Mouse (Mus musculus): ENCODE measurements around the gene Btbd11. TPM values are rescaled to one million over a fixed set of nuclear protein-coding genes. Genes with fewer than 3 reads are reported as not detected.

Gene Btbd11
- polyA plus RNA-seq, 1 experiment from 2014 or later, result 19.4 TPM

GRCm38 (mm10) chr10:85538051-85538753 lies 151.6 kb downstream of the Btbd11 start:
- H3K36me3 ChIP-seq (ENCODE audit: control insufficient read depth, insufficient read depth, low read length), result no peaks in the 10 kb centered on the region
- H3K27ac ChIP-seq (replicated peaks; ENCODE audit: low read depth, low read length), result no peak overlapping the region
- peaks cover 8% of the 10 kb centered on the region; the same call in 1 of the 2 replicates for H3K4me1 ChIP-seq (ENCODE audit: control insufficient read depth, insufficient read depth, low read length)
- H3K9me3 ChIP-seq (ENCODE audit: control insufficient read depth, low read length), result no peaks in the 10 kb centered on the region
- DNase-seq (no peak), ATAC-seq (ENCODE audit: low FRiP score, low TSS enrichment) (no peak)
- H3K9ac ChIP-seq (replicated peaks; ENCODE audit: low read length), result no peak overlapping the region
- 95% methylated on average over 11 of the region's 11 CpGs for WGBS
- no peaks in the 10 kb centered on the region for H3K27me3 ChIP-seq (ENCODE audit: control insufficient read depth, insufficient read depth, low read length)
- no peak overlapping the region for H3K4me2 ChIP-seq (ENCODE audit: low read length)
- no peak overlapping the region for H3K4me3 ChIP-seq (replicated peaks; ENCODE audit: low read depth, low read length)

DNA sequence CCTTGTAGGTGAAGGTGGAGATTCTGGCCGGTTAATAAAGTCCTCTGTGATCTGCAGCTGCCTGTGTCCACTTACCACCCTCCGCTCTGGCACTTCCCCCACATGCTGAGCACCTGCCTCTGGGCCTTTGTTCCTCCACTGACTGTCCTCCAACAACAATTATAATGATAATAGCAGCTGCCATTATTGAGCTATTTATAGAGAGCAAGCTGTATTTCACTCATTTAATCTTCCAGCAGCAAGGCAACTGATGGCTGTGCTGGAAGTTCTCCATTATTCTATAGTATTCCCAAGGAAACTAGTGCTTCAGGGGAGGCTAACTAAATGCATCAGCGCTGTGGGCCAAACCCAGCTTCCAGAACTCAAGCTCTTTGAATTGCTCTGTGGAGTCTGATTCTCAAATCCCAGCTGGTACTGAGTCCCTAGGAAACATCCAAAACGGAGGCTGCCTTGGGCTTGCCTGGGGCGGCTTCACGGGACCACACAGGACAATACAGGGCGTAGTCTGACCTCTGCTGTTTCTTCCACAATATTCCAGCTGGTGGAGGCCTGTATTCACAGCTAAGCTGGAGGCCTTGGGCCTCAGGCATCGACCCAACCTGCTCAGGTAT lies 153.0 kb downstream of the Btbd11 start:
- H3K4me2 ChIP-seq (ENCODE audit: low read length), result no peak overlapping the region
- no peaks in the 10 kb centered on the region for H3K27me3 ChIP-seq (ENCODE audit: control insufficient read depth, insufficient read depth, low read length)
- no peaks in the 10 kb centered on the region for H3K9me3 ChIP-seq (ENCODE audit: control insufficient read depth, low read length)
- H3K9ac ChIP-seq (replicated peaks; ENCODE audit: low read length), result no peak overlapping the region; the same call in 1 of the 2 replicates
- no peak overlapping the region for H3K4me3 ChIP-seq (replicated peaks; ENCODE audit: low read depth, low read length)
- peaks cover 8% of the 10 kb centered on the region; the same call in 1 of the 2 replicates for H3K4me1 ChIP-seq (ENCODE audit: control insufficient read depth, insufficient read depth, low read length)
- no peaks in the 10 kb centered on the region for H3K36me3 ChIP-seq (ENCODE audit: control insufficient read depth, insufficient read depth, low read length)
- 5% methylated on average over 8 of the region's 8 CpGs for WGBS
- DNase-seq, result peak; percentile 70
- ATAC-seq (ENCODE audit: low FRiP score, low TSS enrichment), result peak; percentile 36; the same call in 1 of the 2 replicates
- peak overlapping the region; percentile 54 for H3K27ac ChIP-seq (replicated peaks; ENCODE audit: low read depth, low read length)

- H3K9me3 ChIP-seq (ENCODE audit: control insufficient read depth, low read length), result no peaks in the 10 kb centered on the region
- H3K4me1 ChIP-seq (ENCODE audit: control insufficient read depth, insufficient read depth, low read length), result peaks cover 8% of the 10 kb centered on the region; the same call in 1 of the 2 replicates
- DNase-seq (no peak), ATAC-seq (ENCODE audit: low FRiP score, low TSS enrichment) (no peak)
- no peak overlapping the region for H3K4me3 ChIP-seq (replicated peaks; ENCODE audit: low read depth, low read length)
- WGBS, result 92% methylated on average over 13 of the region's 13 CpGs
- no peaks in the 10 kb centered on the region for H3K27me3 ChIP-seq (ENCODE audit: control insufficient read depth, insufficient read depth, low read length)
- no peaks in the 10 kb centered on the region for H3K36me3 ChIP-seq (ENCODE audit: control insufficient read depth, insufficient read depth, low read length)
- peak overlapping the region; percentile 54; the same call in 1 of the 2 replicates for H3K27ac ChIP-seq (replicated peaks; ENCODE audit: low read depth, low read length)
- H3K4me2 ChIP-seq (ENCODE audit: low read length), result no peak overlapping the region
- no peak overlapping the region for H3K9ac ChIP-seq (replicated peaks; ENCODE audit: low read length)
Measured at GRCm38 (mm10) chr10:85540311-85541093, 153.9 kb downstream of the Btbd11 start.

GRCm38 (mm10) chr10:85541481-85541880 lies 154.9 kb downstream of the Btbd11 start:
- Histone ChIP-seq H3K9ac (replicated peaks; ENCODE audit: low read length) (no peak overlapping the region), H3K4me1 (ENCODE audit: control insufficient read depth, insufficient read depth, low read length) (peaks cover 8% of the 10 kb centered on the region; the same call in 1 of the 2 replicates), H3K27me3 (ENCODE audit: control insufficient read depth, insufficient read depth, low read length) (no peaks in the 10 kb centered on the region), H3K4me2 (ENCODE audit: low read length) (no peak overlapping the region), H3K36me3 (ENCODE audit: control insufficient read depth, insufficient read depth, low read length) (no peaks in the 10 kb centered on the region), H3K4me3 (replicated peaks; ENCODE audit: low read depth, low read length) (no peak overlapping the region), H3K9me3 (ENCODE audit: control insufficient read depth, low read length) (no peaks in the 10 kb centered on the region), H3K27ac (replicated peaks; ENCODE audit: low read depth, low read length) (no peak overlapping the region)
- ATAC-seq (ENCODE audit: low FRiP score, low TSS enrichment), result no peak
- DNase-seq, result no peak
- 89% methylated on average over 3 of the region's 3 CpGs for WGBS

DNA sequence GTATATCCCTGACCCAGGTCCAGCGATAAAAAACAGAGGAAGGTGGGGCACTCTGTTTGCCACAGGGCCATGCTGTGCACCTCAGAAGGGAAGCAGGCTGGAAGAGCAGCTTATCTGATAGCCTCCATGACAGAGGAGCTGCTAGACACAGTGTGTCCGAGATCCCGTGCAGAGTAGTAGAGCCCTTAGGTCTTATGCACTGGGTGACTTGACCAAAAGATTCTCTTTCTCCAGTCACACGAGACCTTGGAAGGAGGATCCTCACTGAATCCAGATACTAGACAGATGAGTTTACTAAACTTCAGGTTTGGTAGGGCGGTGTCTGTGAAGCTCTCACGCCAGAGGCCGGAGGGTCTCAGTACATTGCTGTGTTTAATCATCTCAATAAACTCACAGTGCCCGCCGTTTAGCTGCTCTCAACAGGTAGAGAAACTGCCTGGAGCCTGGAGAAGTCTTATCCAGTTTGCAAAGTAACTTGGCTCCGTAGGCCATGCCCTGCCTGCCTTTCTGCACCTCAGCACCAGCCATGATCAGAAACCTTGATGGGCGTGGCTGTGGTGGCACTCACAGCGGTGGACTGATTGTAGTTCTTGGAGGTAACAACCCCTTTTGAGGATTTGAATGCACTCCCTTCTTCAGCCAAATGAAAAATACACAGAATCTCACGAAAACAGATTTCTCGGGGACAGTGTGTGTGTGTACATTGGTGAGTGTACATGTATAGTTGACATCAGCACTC lies 155.4 kb downstream of the Btbd11 start:
- no peak overlapping the region for H3K9ac ChIP-seq (replicated peaks; ENCODE audit: low read length)
- no peaks in the 10 kb centered on the region for H3K27me3 ChIP-seq (ENCODE audit: control insufficient read depth, insufficient read depth, low read length)
- ATAC-seq (ENCODE audit: low FRiP score, low TSS enrichment), result no peak
- no peaks in the 10 kb centered on the region for H3K9me3 ChIP-seq (ENCODE audit: control insufficient read depth, low read length)
- H3K4me2 ChIP-seq (ENCODE audit: low read length), result no peak overlapping the region
- WGBS, result 96% methylated on average over 14 of the region's 14 CpGs
- H3K27ac ChIP-seq (replicated peaks; ENCODE audit: low read depth, low read length), result no peak overlapping the region
- no peak overlapping the region for H3K4me3 ChIP-seq (replicated peaks; ENCODE audit: low read depth, low read length)
- H3K36me3 ChIP-seq (ENCODE audit: control insufficient read depth, insufficient read depth, low read length), result no peaks in the 10 kb centered on the region
- peaks cover 8% of the 10 kb centered on the region; the same call in 1 of the 2 replicates for H3K4me1 ChIP-seq (ENCODE audit: control insufficient read depth, insufficient read depth, low read length)
- no peak for DNase-seq

DNA sequence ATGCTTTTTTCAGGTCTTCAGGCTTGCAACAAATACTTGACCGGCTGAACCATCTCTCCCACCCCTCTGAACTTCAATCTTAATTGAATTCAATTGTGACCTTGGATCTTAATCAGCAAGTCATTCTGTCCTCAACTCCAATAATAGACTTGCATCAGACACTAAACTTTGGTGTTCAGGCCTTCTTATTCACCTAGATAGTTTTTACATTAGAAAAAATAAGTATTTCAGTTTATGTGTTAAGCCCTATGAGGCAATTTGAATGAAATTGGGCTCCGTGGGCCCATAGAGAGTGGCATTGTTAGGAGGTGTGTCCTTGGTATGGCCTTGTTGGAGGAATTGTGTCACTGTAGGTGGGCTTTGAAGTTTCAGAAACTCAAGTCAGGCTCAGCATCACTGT lies 156.7 kb downstream of the Btbd11 start:
- Histone ChIP-seq H3K36me3 (ENCODE audit: control insufficient read depth, insufficient read depth, low read length) (no peaks in the 10 kb centered on the region), H3K9ac (replicated peaks; ENCODE audit: low read length) (no peak overlapping the region), H3K27me3 (ENCODE audit: control insufficient read depth, insufficient read depth, low read length) (no peaks in the 10 kb centered on the region), H3K4me2 (ENCODE audit: low read length) (no peak overlapping the region), H3K9me3 (ENCODE audit: control insufficient read depth, low read length) (no peaks in the 10 kb centered on the region), H3K4me3 (replicated peaks; ENCODE audit: low read depth, low read length) (no peak overlapping the region), H3K27ac (replicated peaks; ENCODE audit: low read depth, low read length) (no peak overlapping the region), H3K4me1 (ENCODE audit: control insufficient read depth, insufficient read depth, low read length) (peaks cover 8% of the 10 kb centered on the region; the same call in 1 of the 2 replicates)
- 85% methylated on average over 2 of the region's 2 CpGs for WGBS
- no peak for DNase-seq
- no peak for ATAC-seq (ENCODE audit: low FRiP score, low TSS enrichment)

DNA sequence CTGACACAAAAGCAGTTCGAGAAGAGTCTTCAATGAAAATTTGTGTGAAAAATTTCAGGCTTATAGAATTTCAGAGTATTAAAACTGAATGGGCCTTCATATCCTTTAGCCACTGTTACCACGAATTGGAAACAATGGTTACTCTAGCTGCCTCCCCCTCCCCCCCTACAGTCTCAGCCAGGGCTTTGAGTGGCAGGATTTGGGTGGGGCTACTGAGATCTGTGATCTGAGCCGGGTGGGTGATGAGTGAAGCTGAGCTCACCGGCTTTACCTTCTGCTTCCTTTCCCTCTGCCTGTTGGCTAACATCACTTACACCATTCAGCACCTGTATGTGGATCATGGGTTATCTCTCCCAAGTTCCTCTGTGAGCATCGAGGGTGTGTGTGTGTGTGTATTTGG lies 158.4 kb downstream of the Btbd11 start:
- no peaks in the 10 kb centered on the region for H3K36me3 ChIP-seq (ENCODE audit: control insufficient read depth, insufficient read depth, low read length)
- H3K4me2 ChIP-seq (ENCODE audit: low read length), result no peak overlapping the region
- H3K4me1 ChIP-seq (ENCODE audit: control insufficient read depth, insufficient read depth, low read length), result peaks cover 1% of the 10 kb centered on the region; the same call in 1 of the 2 replicates
- no peak for DNase-seq
- WGBS, result 48% methylated on average over 5 of the region's 5 CpGs
- no peak overlapping the region; the same call in 1 of the 2 replicates for H3K9ac ChIP-seq (replicated peaks; ENCODE audit: low read length)
- H3K9me3 ChIP-seq (ENCODE audit: control insufficient read depth, low read length), result no peaks in the 10 kb centered on the region
- no peak overlapping the region for H3K4me3 ChIP-seq (replicated peaks; ENCODE audit: low read depth, low read length)
- H3K27ac ChIP-seq (replicated peaks; ENCODE audit: low read depth, low read length), result no peak overlapping the region
- H3K27me3 ChIP-seq (ENCODE audit: control insufficient read depth, insufficient read depth, low read length), result no peaks in the 10 kb centered on the region
- no peak for ATAC-seq (ENCODE audit: low FRiP score, low TSS enrichment)

DNA sequence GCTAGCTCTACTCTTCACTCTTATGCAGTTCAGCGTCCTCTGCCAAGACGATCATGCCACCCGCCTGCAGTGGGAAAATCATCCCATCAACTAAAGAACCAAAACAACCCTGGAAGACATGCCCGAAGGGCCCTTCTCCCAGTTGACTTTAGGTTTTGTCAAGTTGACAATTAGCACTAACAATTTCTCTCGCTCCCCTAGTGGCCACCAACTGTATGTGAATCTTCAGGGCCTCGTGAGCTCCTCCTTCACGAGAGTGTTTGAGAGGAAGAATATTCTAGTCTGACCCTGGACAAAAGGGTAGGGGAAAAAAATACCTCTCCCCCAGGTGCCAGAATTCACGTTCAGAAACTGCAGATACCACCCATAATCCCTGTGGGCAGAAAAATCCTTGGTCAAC lies 168.6 kb downstream of the Btbd11 start:
- no peaks in the 10 kb centered on the region for H3K27me3 ChIP-seq (ENCODE audit: control insufficient read depth, insufficient read depth, low read length)
- no peak overlapping the region for H3K4me3 ChIP-seq (replicated peaks; ENCODE audit: low read depth, low read length)
- H3K4me2 ChIP-seq (ENCODE audit: low read length), result no peak overlapping the region
- no peak overlapping the region for H3K27ac ChIP-seq (replicated peaks; ENCODE audit: low read depth, low read length)
- no peaks in the 10 kb centered on the region for H3K9me3 ChIP-seq (ENCODE audit: control insufficient read depth, low read length)
- ATAC-seq (ENCODE audit: low FRiP score, low TSS enrichment) (no peak), DNase-seq (peak; percentile 24)
- WGBS, result 67% methylated on average over 8 of the region's 8 CpGs
- H3K4me1 ChIP-seq (ENCODE audit: control insufficient read depth, insufficient read depth, low read length), result no peaks in the 10 kb centered on the region
- no peaks in the 10 kb centered on the region for H3K36me3 ChIP-seq (ENCODE audit: control insufficient read depth, insufficient read depth, low read length)
- H3K9ac ChIP-seq (replicated peaks; ENCODE audit: low read length), result no peak overlapping the region

Data from midbrain, embryonic 14.5 days (tissue).